8 mouse cellular contexts compared by ENCODE assay signal in genomic region chr9:103146703-103147102, GRCm38 (mm10). TPM values are rescaled to one million over a fixed set of nuclear protein-coding genes. Genes with fewer than 3 reads are reported as not detected.
DNase-seq lines count a peak whose midpoint lies in the region; ATAC-seq lines count a peak whose summit lies in the region.

No protein-coding gene starts in this region.

- 12% methylated on average over 9 of the region's 9 CpGs for WGBS in midbrain, embryonic 12.5 days

- H3K9ac ChIP-seq in midbrain, embryonic 12.5 days (replicated peaks): no peak overlapping the region

- peaks cover 49% of the 10 kb centered on the region for H3K4me1 ChIP-seq in midbrain, embryonic 12.5 days

- ATAC-seq in hematopoietic stem cell, adult 5-6 weeks (replicated peaks in 1 of 2; ENCODE audit: insufficient read depth in 1 of 2, low FRiP score in 2 of 2, low TSS enrichment in 1 of 2, low read depth in 1 of 2, poor library complexity in 2 of 2, severe bottlenecking in 2 of 2): peak; percentile 63 to 73
- peak; percentile 84 for ATAC-seq in midbrain, embryonic 12.5 days (ENCODE audit: low FRiP score, low read depth)

- peak overlapping the region; percentile 25; the same call in 1 of the 2 replicates for H3K4me2 ChIP-seq in midbrain, embryonic 12.5 days (replicated peaks)

- H3K4me3 ChIP-seq in midbrain, embryonic 12.5 days: no peak overlapping the region

- H3K9me3 ChIP-seq in midbrain, embryonic 12.5 days: no peaks in the 10 kb centered on the region

- H3K27ac ChIP-seq in midbrain, embryonic 12.5 days (replicated peaks): peak overlapping the region; percentile 72

- DNase-seq in layer of hippocampus, adult 11-12 months (ENCODE audit: low spot score): peak; percentile 43
- DNase-seq in layer of hippocampus, postnatal 25 days (ENCODE audit: extremely low spot score in 1 of 2, low spot score in 1 of 2): no peak
- peak; percentile 64 for DNase-seq in Muller cell, postnatal 12 days (ENCODE audit: inconsistent ontology term)
- no peak for DNase-seq in ovary, postnatal 14 days (ENCODE audit: low spot score)
- DNase-seq in cerebellum, postnatal 4 days (ENCODE audit: low spot score in 2 of 2): no peak
- DNase-seq in spleen, adult 18-20 months: no peak

- peaks cover 25% of the 10 kb centered on the region for H3K36me3 ChIP-seq in midbrain, embryonic 12.5 days

- H3K27me3 ChIP-seq in midbrain, embryonic 12.5 days: no peaks in the 10 kb centered on the region

RNA-seq across cellular contexts. Expression of gene Rab6b, which starts 35.1 kb away (rescaled TPM):
- total RNA-seq in layer of hippocampus, postnatal 25 days (2021): 100 to 1,000 TPM; 454 to 464 TPM
- total RNA-seq in hematopoietic stem cell, adult 5-6 weeks (2017): 3.5 and 5.2 TPM in 2 replicates
- polyA plus RNA-seq in midbrain, embryonic 12.5 days (2016; fragmentation: Nextera tagmentation; extraction: Ambion mirVana): 38.2 and 47.2 TPM in 2 replicates

RNA-seq across cellular contexts. Expression of gene Srprb, which starts 55.2 kb away (rescaled TPM):
- 10 to 100 TPM; 20.5 to 22.4 TPM for total RNA-seq in layer of hippocampus, postnatal 25 days (2021)
- total RNA-seq in hematopoietic stem cell, adult 5-6 weeks (2017): 19.1 and 21.7 TPM in 2 replicates
- polyA plus RNA-seq in midbrain, embryonic 12.5 days (2016; fragmentation: Nextera tagmentation; extraction: Ambion mirVana): 55.2 and 55.5 TPM in 2 replicates

Comparison
In these comparisons a context has a peak if more than half of its experiments do, and no peak if none do; other contexts are left out.
1. DNase-seq: peak in layer of hippocampus, adult 11-12 months (single experiment) and Muller cell, postnatal 12 days (single experiment); none in layer of hippocampus, postnatal 25 days (0 of 2), ovary, postnatal 14 days (single experiment), cerebellum, postnatal 4 days (0 of 2) and spleen, adult 18-20 months (0 of 2).
2. RNA of gene Rab6b, which starts 35.1 kb away (total RNA-seq): 454 to 464 TPM in layer of hippocampus, postnatal 25 days; 3.5 to 5.2 TPM in hematopoietic stem cell, adult 5-6 weeks; every median in the first group is over 10 times any median in the second.